Mouse (Mus musculus) testis, adult 10 weeks (tissue): Measurements from ENCODE around the gene Col4a2. TPM values are rescaled to one million over a fixed set of nuclear protein-coding genes. Genes with fewer than 3 reads are reported as not detected.

Experiments
- polyA plus RNA-seq: library from polyadenylated mRNA; stranded (reverse); fragments of 350-450 nt; fragmentation: Illumina TruSeq; extraction: RNeasy Lipid Tissue Mini Kit (QIAGEN cat#74804); gene quantifications from one replicate; pipeline ENCODE4 v1.2.3, GENCODE M21; 2014; ENCODE audit warnings: low read depth, low replicate concordance

Gene Col4a2
- polyA plus RNA-seq = 0.38 TPM

DNA sequence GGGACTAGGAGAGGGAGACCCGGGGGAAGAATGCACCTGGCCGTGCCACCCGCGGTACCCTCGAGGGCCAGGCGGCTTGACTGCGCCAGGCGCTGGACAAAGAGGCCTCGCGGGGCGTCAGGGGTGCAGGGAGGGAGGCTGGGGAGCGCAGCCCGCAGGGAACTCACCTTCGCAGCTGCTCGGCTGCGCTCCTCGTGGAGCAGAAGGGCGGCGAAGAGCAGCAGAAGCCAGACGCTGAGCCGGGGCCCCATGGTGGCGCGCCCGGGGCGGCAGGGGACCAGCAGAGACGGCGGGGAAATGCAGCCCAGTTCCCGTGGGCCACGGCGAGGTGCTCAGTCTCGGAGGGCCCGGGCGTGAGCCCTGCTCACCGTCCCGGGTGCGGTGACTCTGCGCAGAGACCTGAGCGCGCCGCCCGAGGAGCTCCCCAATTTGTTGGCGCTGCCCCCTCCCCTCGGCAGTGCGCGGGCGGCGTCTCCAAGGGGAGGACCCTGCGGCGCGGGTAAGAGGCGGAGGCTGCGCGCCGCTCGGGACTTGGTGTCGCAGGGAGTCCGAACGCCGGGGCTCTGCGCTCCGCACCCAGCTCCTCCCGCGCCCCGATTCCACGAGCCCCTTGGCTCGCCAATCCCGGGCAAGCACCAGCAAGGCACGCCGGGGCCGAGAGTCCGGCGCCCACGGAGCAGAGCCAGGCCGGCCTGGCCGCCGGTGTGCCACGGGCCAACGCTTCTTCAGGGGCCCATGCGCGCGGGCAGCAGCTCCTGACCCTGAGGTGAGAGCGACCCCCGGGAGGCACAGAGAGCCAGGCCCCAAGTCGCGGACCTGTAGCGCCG is at the start of gene Col4a2, which contains the start of gene Col4a1:
Gene Col4a2, plus strand, starts transcription at position 457 of the 827 bp plus-strand sequence.
Gene Col4a1, minus strand, starts transcription at position 478 of the 827 bp plus-strand sequence.

DNA sequence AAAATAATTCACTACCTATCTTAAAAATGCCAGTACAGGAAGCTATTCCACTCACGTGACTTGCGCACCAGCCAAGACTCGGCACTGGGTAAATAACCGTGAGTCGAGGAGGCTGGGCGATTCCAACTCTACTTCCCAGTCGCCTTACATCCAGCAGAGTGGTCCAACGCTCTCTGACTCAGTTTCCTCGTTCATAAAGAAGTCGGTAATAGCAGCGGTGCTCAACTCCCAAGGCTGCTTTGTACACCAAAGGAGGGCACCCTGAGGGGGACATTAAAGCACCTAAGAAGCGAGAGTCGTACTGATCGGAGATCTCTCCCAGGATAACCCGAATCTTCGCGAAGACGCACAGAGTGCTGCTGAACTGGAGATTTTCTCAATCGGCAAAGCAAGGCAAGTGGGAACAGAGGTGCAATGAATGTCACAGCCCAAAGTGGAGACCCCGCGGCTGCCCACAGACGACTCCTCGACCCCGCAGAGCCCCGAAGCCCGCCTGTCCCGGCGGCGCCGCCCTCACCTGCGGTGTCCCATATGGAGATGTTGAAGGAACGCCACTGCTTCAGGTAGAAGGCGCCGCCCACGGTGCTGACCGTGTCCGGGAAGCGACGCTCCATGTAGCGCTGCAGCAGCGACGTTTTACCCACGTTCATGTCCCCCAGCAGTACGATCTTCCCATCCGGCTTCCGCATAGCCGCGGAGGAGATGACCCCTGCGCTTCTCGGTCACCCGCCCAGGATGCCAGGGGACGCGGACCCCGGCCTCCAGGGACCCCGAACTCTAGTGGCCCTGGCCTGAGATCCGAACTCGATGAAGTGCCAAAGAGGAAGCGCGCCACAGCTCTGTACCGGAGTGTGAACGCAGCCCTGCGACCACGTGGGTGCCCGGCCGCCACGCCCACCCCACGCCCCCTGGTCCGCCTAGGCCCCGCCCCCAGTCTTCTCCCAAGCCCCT is 165.5 kb downstream of the Col4a2 start, which contains the start of gene Rab20:
Gene Rab20, minus strand, starts transcription at position 900 of the 951 bp plus-strand sequence.

DNA sequence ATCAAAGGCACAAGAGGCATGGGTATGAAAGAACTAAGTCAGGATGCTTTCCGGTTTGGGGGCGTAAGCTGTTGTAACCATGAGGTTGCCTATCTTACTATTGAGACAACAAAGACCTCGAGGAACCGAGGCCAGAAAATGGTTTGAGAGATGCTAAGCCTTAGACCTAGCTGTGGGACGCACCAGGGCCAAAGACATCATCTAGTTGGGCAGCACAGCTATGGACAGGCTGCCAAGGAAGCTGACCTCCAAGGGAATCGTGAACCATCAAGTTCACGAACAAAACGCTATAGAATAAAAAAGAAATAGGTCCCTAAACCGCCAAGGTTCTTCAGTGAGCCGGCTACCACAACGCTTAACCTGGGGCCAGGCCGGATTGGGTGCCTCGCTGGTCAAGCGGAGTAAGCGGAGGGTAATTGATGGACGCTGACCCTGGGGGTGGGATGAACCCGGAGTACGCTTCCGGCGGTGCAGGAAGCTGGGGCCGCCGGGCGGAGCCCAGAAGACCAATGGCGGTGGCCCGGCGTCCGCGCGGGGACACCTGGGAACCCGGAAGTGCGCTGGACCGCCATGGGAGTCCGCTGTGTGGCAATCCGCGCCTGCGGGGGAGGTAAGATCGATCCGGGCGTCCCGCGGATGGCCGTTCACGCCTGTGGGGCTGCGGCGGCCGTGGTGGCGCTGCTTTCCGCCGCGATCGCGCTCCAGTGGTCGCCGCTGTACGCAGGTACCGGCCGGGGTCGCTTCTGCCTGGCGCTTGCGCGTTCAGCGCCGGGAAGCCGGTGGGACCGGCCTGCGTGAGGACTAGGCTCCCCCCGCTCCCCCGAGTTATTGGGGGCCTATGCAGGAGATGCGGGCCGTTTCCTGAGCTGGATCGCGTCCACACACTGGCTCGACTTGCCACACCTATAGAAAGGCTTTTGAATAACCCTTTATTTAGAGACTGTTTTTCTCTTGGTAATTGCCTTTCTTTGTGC is 184.7 kb downstream of the Col4a2 start, which contains the start of gene Naxd:
Gene Naxd, plus strand, starts transcription at position 490 of the 974 bp plus-strand sequence.

Other genes starting within 250 kb of the Col4a2 start
- gene Col4a1, start within 50 bp of the Col4a2 start, polyA plus RNA-seq = 3.6 TPM
- gene Rab20, start 165.9 kb downstream of the Col4a2 start, polyA plus RNA-seq = 1.6 TPM
- 8.4 TPM for gene Naxd, start 184.7 kb downstream of the Col4a2 start, polyA plus RNA-seq
- gene Cars2, start 238.0 kb downstream of the Col4a2 start, polyA plus RNA-seq = 3.9 TPM
- gene Ing1, start 242.8 kb downstream of the Col4a2 start, polyA plus RNA-seq = 32.9 TPM